Mouse (Mus musculus) MEL (cell line): Measurements from ENCODE around the gene Lcorl. TPM values are rescaled to one million over a fixed set of nuclear protein-coding genes. Genes with fewer than 3 reads are reported as not detected.

ENCODE experiments used
- DNase-seq: peaks from one replicate; pipeline ENCODE4 v3.0.0; 2011; ENCODE audit warnings: low read depth, low spot score
- H3K27ac ChIP-seq: 2 replicates; pipeline ENCODE4 v1.5.1; 2012; ENCODE audit warnings: low read depth, mild to moderate bottlenecking, control low read depth, low read length, moderate library complexity; ENCODE audit not compliant: control insufficient read depth
- H3K27me3 ChIP-seq, 2 experiments: fragments of 150-350 bp in 1 of 2; sonication (generic) in 1 of 2; 2 replicates each; pipeline ENCODE4 v1.6.1; 2012; ENCODE audit warnings: low read length in 2 of 2, mild to moderate bottlenecking in 2 of 2, improper control_type of control experiment in 1 of 2, moderate library complexity in 1 of 2; ENCODE audit not compliant: insufficient read depth in 2 of 2, control insufficient read depth in 1 of 2
- H3K36me3 ChIP-seq, 2 experiments: 2 replicates each; pipeline ENCODE4 v1.6.1; 2012 to 2014; ENCODE audit warnings: low read length in 2 of 2, improper control_type of control experiment in 1 of 2, inconsistent platforms in 1 of 2, mild to moderate bottlenecking in 1 of 2; ENCODE audit not compliant: insufficient read depth in 2 of 2, control insufficient read depth in 1 of 2
- H3K4me1 ChIP-seq, 2 experiments: fragments of 150-350 bp in 1 of 2; sonication (generic) in 1 of 2; 2 replicates each; pipeline ENCODE4 v1.6.1; 2012; ENCODE audit warnings: low read length in 2 of 2, improper control_type of control experiment in 1 of 2, mild to moderate bottlenecking in 1 of 2; ENCODE audit not compliant: insufficient read depth in 2 of 2, control insufficient read depth in 1 of 2
- H3K4me3 ChIP-seq, 2 experiments: fragments of 150-350 bp in 1 of 2; sonication (generic) in 1 of 2; 2 replicates each; pipeline ENCODE4 v1.5.1; 2012; ENCODE audit warnings: low read depth in 2 of 2, low read length in 2 of 2, mild to moderate bottlenecking in 2 of 2, moderate library complexity in 2 of 2, control low read depth in 1 of 2, improper control_type of control experiment in 1 of 2; ENCODE audit not compliant: control insufficient read depth in 1 of 2, insufficient read depth in 1 of 2
- H3K79me2 ChIP-seq: 2 replicates; pipeline ENCODE4 v1.6.1; 2012; ENCODE audit warnings: mild to moderate bottlenecking, low read length, moderate library complexity; ENCODE audit not compliant: control insufficient read depth, poor library complexity, insufficient read depth
- H3K9ac ChIP-seq: 2 replicates; pipeline ENCODE4 v1.6.1; 2012; ENCODE audit warnings: low read depth, mild to moderate bottlenecking, control low read depth, low read length, moderate library complexity; ENCODE audit not compliant: control insufficient read depth, poor library complexity, severe bottlenecking
- H3K9me3 ChIP-seq: fragments of 150-350 bp; sonication (generic); replicated peaks from 2 replicates; pipeline ENCODE4 v1.6.1; 2012; ENCODE audit warnings: mild to moderate bottlenecking, low read length, improper control_type of control experiment, moderate library complexity; ENCODE audit not compliant: insufficient read depth
- BHLHE40 ChIP-seq: IDR thresholded peaks from 2 replicates; pipeline ENCODE4 v1.6.1; 2012; ENCODE audit warnings: low read depth, mild to moderate bottlenecking, inconsistent platforms, low read length, improper control_type of control experiment, borderline replicate concordance
- CHD1 ChIP-seq: IDR thresholded peaks from 2 replicates; pipeline ENCODE4 v1.6.1; 2012; ENCODE audit warnings: low read depth, mild to moderate bottlenecking, inconsistent platforms, low read length, improper control_type of control experiment
- CHD2 ChIP-seq: IDR thresholded peaks from 2 replicates; pipeline ENCODE4 v1.6.1; 2011; ENCODE audit warnings: low read length, improper control_type of control experiment
- CTCF ChIP-seq, 3 experiments: IDR thresholded peaks in 2 of 3; conservative IDR thresholded peaks in 1 of 3; 2 replicates each; pipeline ENCODE4 v1.5.1; 2011 to 2012; ENCODE audit warnings: low read length in 3 of 3, low read depth in 2 of 3, mild to moderate bottlenecking in 2 of 3, improper control_type of control experiment in 1 of 3, inconsistent platforms in 1 of 3, mixed read lengths in 1 of 3, moderate library complexity in 1 of 3; ENCODE audit not compliant: control insufficient read depth in 1 of 3, insufficient read depth in 1 of 3, poor library complexity in 1 of 3, severe bottlenecking in 1 of 3
- GABPA ChIP-seq: IDR thresholded peaks from 2 replicates; pipeline ENCODE4 v1.6.1; 2012; ENCODE audit warnings: low read depth, mild to moderate bottlenecking, inconsistent platforms, low read length, improper control_type of control experiment, moderate library complexity
- GATA1 ChIP-seq: IDR thresholded peaks from 2 replicates; pipeline ENCODE4 v1.6.1; 2011; ENCODE audit warnings: low read depth, low read length, improper control_type of control experiment
- HCFC1 ChIP-seq: IDR thresholded peaks from 2 replicates; pipeline ENCODE4 v1.6.1; 2012; ENCODE audit warnings: low read depth, mild to moderate bottlenecking, inconsistent platforms, low read length, improper control_type of control experiment, moderate library complexity
- MAFK ChIP-seq: IDR thresholded peaks from 2 replicates; pipeline ENCODE4 v1.6.1; 2011; ENCODE audit warnings: low read depth, mild to moderate bottlenecking, low read length, improper control_type of control experiment, borderline replicate concordance
- MAX ChIP-seq: IDR thresholded peaks from 2 replicates; pipeline ENCODE4 v1.6.1; 2011; ENCODE audit warnings: low read length, improper control_type of control experiment
- MAZ ChIP-seq: IDR thresholded peaks from 2 replicates; pipeline ENCODE4 v1.6.1; 2012; ENCODE audit warnings: low read depth, mild to moderate bottlenecking, inconsistent platforms, low read length, improper control_type of control experiment
- MEF2A ChIP-seq: IDR thresholded peaks from 2 replicates; pipeline ENCODE4 v1.6.1; 2014; ENCODE audit warnings: low read depth, mild to moderate bottlenecking, inconsistent platforms, low read length, improper control_type of control experiment; ENCODE audit not compliant: poor library complexity, insufficient replicate concordance, severe bottlenecking; ENCODE audit errors: extremely low read depth
- MXI1 ChIP-seq: IDR thresholded peaks from 2 replicates; pipeline ENCODE4 v1.6.1; 2011; ENCODE audit warnings: mild to moderate bottlenecking, low read depth, low read length, improper control_type of control experiment
- MYC ChIP-seq: IDR thresholded peaks from 2 replicates; pipeline ENCODE4 v1.6.1; 2011; ENCODE audit warnings: low read depth, mild to moderate bottlenecking, low read length, improper control_type of control experiment, moderate library complexity
- NELFE ChIP-seq: IDR thresholded peaks from 2 replicates; pipeline ENCODE4 v1.6.1; 2011; ENCODE audit warnings: low read depth, low read length, improper control_type of control experiment
- NRF1 ChIP-seq: IDR thresholded peaks from 2 replicates; pipeline ENCODE4 v1.6.1; 2014; ENCODE audit warnings: low read depth, mild to moderate bottlenecking, inconsistent platforms, low read length, improper control_type of control experiment, moderate library complexity; ENCODE audit not compliant: poor library complexity, insufficient read depth, severe bottlenecking
- POLR2A ChIP-seq, 2 experiments: IDR thresholded peaks; 2 replicates each; pipeline ENCODE4 v1.6.1; 2011 to 2012; ENCODE audit warnings: low read length in 2 of 2, mild to moderate bottlenecking in 2 of 2, control low read depth in 1 of 2, improper control_type of control experiment in 1 of 2, low read depth in 1 of 2, moderate library complexity in 1 of 2; ENCODE audit not compliant: control insufficient read depth in 1 of 2, insufficient read depth in 1 of 2, poor library complexity in 1 of 2
- POLR2AphosphoS2 ChIP-seq: IDR thresholded peaks from 2 replicates; pipeline ENCODE4 v1.6.1; 2011; ENCODE audit warnings: low read length, improper control_type of control experiment
- RAD21 ChIP-seq: IDR thresholded peaks from 2 replicates; pipeline ENCODE4 v1.6.1; 2011; ENCODE audit warnings: mild to moderate bottlenecking, low read depth, low read length, improper control_type of control experiment
- RCOR1 ChIP-seq: IDR thresholded peaks from 2 replicates; pipeline ENCODE4 v1.6.1; 2012; ENCODE audit warnings: low read depth, mild to moderate bottlenecking, inconsistent platforms, low read length, improper control_type of control experiment
- USF1 ChIP-seq: IDR thresholded peaks from 2 replicates; pipeline ENCODE4 v1.6.1; 2014; ENCODE audit warnings: low read depth, mild to moderate bottlenecking, inconsistent platforms, low read length, improper control_type of control experiment, moderate library complexity
- USF2 ChIP-seq, 2 experiments: IDR thresholded peaks; 2 replicates each; pipeline ENCODE4 v1.6.1; 2011 to 2012; ENCODE audit warnings: improper control_type of control experiment in 2 of 2, low read length in 2 of 2, borderline replicate concordance in 1 of 2, inconsistent platforms in 1 of 2, low read depth in 1 of 2, mild to moderate bottlenecking in 1 of 2; ENCODE audit not compliant: insufficient read depth in 1 of 2
- ZMIZ1 ChIP-seq: IDR thresholded peaks from 2 replicates; pipeline ENCODE4 v1.6.1; 2012; ENCODE audit warnings: low read depth, mild to moderate bottlenecking, inconsistent platforms, low read length, improper control_type of control experiment, moderate library complexity
- ZNF384 ChIP-seq: IDR thresholded peaks from 2 replicates; pipeline ENCODE4 v1.6.1; 2012; ENCODE audit warnings: low read depth, mild to moderate bottlenecking, inconsistent platforms, low read length, improper control_type of control experiment
- polyA plus RNA-seq, 2 experiments: library from polyadenylated mRNA; stranded (reverse) in 1 of 2; unstranded in 1 of 2; fragments of >175 nt in 1 of 2; fragments of >200 nt in 1 of 2; gene quantifications; 2 replicates each; pipeline versions ENCODE4 v1.2.1 to v1.2.4; 2012; ENCODE audit warnings: low replicate concordance in 2 of 2, low read depth in 1 of 2; ENCODE audit not compliant: insufficient read length in 2 of 2, insufficient read depth in 1 of 2, missing spikeins in 1 of 2
- total RNA-seq: library from RNA; depleted of rRNA; stranded (reverse); fragments of 300-350 nt; gene quantifications from 2 replicates; pipeline ENCODE4 v1.2.3, GENCODE M21; 2012

The Lcorl gene
- total and polyA plus RNA-seq, 3 experiments, result 10.1 to 10.6 TPM; not detected in 1

GRCm38 (mm10) chr5:45874284-45875030 is 17.0 kb upstream of the Lcorl start (continued):
- TF ChIP-seq USF2 (IDR thresholded peaks at IDR 0.05; ENCODE audit: borderline replicate concordance in 1 of 2, insufficient read depth in 1 of 2, low read depth in 1 of 2, low read length in 2 of 2) (no peak), POLR2AphosphoS2 (no peak), RAD21 (no peak; the same call in 1 of the 2 replicates), NRF1 (no peak), POLR2A (IDR thresholded peaks at IDR 0.05; ENCODE audit: control insufficient read depth in 1 of 2, insufficient read depth in 1 of 2, low read depth in 1 of 2, low read length in 2 of 2, poor library complexity in 1 of 2) (no peak), MEF2A (no peak), MYC (no peak), ZMIZ1 (no peak), MAX (peak; percentile 69), MAZ (no peak), HCFC1 (no peak), NELFE (no peak), CTCF (IDR thresholded peaks at IDR 0.05 in 2 of 3, conservative IDR thresholded peaks at IDR 0.05 in 1 of 3; ENCODE audit: control insufficient read depth in 1 of 3, insufficient read depth in 1 of 3, low read depth in 2 of 3, low read length in 3 of 3, poor library complexity in 1 of 3, severe bottlenecking in 1 of 3) (no peak)

GRCm38 (mm10) chr5:45858368-45858767 is 953 bp upstream of the Lcorl start:
- no peaks in the 10 kb centered on the region for H3K9me3 ChIP-seq
- peak overlapping the region; percentile 89 for H3K9ac ChIP-seq
- H3K27me3 ChIP-seq, result no peaks in the 10 kb centered on the region
- H3K4me1 ChIP-seq, result peaks cover 0 to 2% of the 10 kb centered on the region in 2 experiments; a peak in 1 of 4 replicates
- peak overlapping the region; percentile 94 for H3K27ac ChIP-seq
- TF ChIP-seq MAX (no peak), ZNF384 (peak; percentile 53), BHLHE40 (no peak), MAFK (no peak), GABPA (no peak), CHD1 (0 out of 2 replicates have a peak, but pooled peaks have one; percentile 59), GATA1 (0 out of 2 replicates have a peak, but pooled peaks have one; percentile 31), NELFE (0 out of 2 replicates have a peak, but pooled peaks have one; percentile 28), CHD2 (no peak), HCFC1 (no peak), MXI1 (peak; percentile 49; the same call in 1 of the 2 replicates), USF1 (no peak), RCOR1 (no peak)
- H3K4me3 ChIP-seq, result peak overlapping the region; percentile 62 to 81
- H3K36me3 ChIP-seq, result peaks cover 0 to 6% of the 10 kb centered on the region in 2 experiments; a peak in 2 of 4 replicates
- peaks cover 18% of the 10 kb centered on the region for H3K79me2 ChIP-seq
- DNase-seq, result no peak
